Mouse (Mus musculus) megakaryocyte progenitor cell, adult 5-6 weeks (primary cell): ENCODE results near the gene Arl15. TPM values are rescaled to one million over a fixed set of nuclear protein-coding genes. Genes with fewer than 3 reads are reported as not detected.

ENCODE experiments used
- ATAC-seq: replicated peaks from 2 replicates; pipeline ENCODE4 v1.8.0; 2016; ENCODE audit warnings: mild to moderate bottlenecking, moderate TSS enrichment, inconsistent platforms; ENCODE audit not compliant: poor library complexity
- total RNA-seq, 2 experiments: library from RNA; stranded (forward) in 1 of 2; stranded (reverse) in 1 of 2; fragments of 157-497, 149-512 nt in 1 of 2; fragments of 200-1000 nt in 1 of 2; gene quantifications; 2 replicates each; pipeline versions ENCODE4 v1.2.3 to v1.2.4; 2015 to 2017

The Arl15 gene
- total RNA-seq, 2 experiments from 2014 or later: 14.9 to 17.5 TPM

DNA sequence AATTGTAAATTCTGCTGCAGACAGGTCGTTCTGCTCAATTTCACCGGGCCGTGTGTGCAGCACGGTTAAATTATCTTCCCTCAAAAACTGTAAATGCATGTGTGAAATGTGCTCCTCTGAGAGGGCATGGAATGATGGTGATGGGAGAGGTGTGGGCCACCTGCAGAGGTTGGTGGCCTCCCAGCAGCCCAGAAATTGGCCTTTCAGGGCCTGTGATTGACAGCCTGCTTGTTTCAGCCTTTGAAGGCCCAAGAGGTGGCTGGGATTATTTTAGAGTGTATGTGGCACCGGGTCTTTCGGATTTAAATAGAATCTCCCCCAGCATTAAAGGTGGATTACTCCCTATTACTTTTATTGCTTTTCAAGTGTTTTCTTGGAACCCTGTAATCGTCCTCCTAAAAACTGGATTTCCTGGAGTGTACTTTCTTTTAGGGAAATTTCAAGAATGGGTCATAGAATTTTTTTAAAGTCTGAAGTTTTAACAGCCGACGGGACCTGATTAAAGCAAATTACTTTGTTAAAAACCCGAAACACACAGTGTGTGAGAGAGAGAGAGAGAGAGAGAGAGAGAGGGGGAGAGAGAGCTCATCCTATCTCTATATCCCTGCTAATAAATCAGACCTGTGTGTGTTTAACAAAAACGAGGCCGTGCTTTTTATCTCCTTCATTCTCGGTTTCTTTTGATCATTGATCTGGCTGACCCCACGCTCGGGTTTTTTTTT, 186.6 kb downstream of the Arl15 start:
- ATAC-seq: no peak

DNA sequence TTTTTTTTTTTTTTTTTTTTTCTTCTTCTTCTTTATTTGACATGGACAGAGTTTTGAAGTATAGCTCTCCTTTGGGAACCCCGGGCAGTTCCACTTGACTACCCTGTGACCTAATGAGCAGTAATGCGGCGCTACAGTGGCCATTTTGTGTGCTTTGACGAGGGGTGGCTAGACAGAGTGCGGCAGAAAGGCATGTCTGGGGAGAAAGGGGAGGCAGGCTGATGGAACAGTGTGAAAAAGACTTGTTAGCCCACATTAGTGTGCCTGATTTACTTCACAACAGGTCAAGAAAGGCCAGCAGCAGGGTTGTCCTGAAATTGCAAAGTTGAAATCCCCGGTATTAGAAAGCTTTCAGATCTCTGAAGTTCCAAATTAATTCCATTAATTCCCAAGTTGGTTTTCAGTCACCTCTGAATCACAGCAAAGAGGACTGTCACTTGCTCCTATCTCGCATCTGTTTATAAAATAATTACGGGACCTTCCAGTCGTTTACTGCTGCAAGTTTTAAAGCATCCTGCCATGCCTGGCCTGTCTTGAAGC, 187.2 kb downstream of the Arl15 start:
- no peak for ATAC-seq

DNA sequence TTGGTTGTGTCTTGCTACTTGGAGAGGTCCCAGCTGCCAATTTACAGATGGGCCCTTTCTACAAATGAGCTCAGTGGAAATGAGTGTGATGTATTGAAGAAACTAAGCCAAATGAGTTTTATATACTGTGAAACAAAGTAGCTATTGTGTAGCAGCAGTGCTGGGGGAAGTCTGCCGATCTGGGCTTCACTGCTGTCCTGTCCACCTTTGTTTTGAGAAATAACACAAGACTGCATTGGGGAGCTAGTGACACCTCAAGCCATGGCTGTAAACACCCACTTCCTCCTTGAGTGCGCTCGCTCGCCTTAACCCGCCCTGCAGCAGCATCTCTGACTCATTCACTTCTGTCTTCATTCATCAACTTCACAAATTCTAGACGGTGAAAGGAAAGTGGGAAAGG, 189.3 kb downstream of the Arl15 start:
- ATAC-seq: 0 out of 2 replicates have a peak, but pooled peaks have one; percentile 11

GRCm38 (mm10) chr13:113984491-113984890, 190.2 kb downstream of the Arl15 start:
- ATAC-seq: no peak

DNA sequence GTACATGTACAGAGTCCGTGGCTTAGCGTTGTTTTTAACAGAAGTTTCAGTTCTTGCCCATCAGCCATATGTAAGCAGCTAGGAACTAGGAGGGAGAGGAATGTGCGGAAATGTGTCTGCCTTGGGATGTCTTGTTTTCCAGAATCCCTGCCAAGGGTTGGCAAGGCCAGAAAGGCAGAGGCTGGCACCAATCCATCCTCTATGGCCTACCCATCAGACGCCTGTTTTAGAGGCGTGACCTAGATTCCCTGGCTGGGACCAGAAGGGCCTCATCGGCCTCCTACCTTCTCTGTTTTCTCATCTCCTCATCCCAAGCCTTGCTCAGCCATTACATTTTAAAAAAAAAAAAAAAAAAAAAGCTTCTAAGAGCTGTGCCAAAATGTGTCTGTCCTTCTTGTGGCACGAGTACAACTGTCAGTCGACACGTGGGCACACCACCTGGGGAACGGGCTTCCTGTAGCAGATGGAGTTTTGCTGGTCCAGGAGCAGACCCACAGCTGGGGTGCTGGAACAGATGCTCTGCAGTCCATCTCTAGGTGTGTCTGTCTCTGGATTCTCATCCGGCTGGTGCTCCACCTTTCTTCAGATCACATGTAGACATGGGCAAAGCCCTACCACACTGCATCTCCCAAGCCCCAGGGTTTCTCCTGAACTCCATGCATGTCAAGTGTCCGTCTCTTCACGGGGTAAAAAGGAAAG, 192.7 kb downstream of the Arl15 start:
- no peak for ATAC-seq

DNA sequence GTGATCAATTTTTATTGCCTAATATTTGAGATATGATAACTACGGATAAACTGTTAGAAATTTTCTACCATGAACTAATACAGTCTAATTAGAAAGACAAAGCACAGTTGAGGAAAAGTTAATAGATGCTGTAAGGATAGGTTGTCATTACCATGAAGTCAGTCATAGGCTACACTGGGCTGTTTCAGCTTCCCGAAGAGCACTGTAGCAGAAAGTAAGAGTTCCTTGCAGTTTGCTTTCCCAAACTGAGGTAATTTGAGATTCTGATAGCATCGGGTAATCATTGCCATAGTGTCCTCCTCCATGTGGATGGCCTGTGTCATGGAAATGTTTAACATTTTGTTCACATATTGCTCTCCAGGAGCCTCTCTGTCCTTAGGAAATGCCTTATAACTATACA, 195.9 kb downstream of the Arl15 start:
- ATAC-seq: no peak

DNA sequence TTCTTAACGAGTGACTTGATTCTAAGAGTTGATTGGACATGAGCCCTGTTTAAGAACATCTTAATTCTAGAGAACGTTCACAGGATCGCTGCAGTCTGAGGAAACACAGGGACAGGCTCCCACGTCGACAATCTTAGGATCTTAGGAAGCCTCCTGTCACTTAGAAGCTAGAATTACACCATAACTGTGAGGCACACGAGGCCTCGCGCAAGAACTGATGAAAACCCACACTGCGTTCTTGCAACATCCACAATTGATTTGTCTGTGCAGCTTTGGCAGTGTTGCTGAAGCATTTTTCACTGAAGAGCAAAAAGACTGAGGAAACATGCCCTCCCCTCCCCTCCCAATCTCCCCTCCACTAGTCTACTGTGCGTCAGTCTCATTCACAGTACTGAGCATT, 196.4 kb downstream of the Arl15 start:
- ATAC-seq: peak; percentile 73

DNA sequence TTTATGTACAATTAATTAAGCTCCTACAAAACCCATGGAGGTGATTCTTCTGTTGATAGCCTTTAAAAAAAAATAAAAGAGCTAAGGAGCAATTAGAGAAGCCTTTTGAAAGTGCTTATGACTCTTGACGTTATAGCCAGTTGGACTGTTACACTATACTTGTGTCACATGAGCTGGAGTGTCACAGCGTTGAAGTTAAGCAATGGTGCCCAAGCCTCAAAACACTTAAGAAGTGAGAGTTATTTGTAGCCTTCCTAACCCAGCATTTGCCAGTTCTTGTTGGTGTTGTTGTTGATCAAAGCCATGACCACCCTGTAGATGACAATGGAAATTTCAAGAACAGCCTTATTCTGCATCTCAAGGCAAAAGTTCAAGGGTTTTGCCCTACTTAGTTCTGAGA, 198.8 kb downstream of the Arl15 start:
- peak; percentile 65 for ATAC-seq

DNA sequence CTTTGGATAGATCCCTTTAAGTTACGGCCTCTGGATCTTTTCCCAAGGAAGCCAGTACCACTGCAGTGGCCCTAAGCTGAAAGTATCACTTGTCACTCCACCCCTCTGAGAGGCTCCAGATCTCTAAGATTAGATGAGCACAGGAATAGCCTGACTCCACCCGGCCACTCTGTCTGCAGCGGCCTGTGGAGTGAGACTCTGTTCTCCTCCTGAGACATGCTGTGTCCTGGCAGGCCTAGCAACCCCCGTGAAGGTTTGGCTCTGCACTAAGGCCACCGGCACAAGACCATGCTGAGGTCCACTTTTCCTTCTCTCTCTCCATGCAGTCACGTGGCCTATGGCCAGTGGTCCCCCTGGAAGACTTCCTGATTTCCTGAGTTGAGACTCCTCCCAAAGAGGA, 200.3 kb downstream of the Arl15 start:
- ATAC-seq: no peak

DNA sequence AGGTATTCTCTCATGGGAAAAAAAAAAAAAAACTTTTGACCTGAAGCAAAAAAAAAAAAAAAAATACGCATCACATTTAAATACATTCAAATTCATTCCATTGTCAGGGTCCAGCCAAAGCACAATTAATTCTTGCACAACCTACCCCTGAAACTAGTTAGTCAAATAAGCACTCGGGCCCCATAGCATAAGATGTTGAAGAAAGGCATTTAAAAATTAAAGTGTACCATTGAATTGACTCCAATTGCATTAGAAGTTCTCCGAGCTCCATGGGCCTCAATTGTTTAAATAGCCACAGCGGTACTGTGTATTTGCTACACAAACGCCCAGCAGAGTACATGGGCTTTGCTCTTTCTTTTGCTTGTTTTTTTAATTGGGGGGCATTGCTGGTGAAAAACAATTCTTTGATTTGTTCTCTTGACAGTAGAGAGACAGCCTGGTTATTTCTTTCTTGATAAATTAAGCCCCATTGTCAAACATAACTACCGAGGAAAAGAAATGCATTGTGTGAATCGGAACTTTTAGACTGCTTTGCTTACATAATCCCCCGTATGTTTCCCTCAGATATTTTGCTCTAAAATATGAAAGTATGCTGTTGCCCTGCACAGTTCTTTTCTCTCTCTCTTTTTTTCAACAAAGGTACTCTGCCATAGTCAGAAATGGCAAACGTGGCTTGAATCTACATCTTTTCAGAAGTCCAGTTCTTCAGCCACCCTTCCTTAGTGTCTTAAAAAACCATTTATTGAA, 201.4 kb downstream of the Arl15 start:
- ATAC-seq: no peak

DNA sequence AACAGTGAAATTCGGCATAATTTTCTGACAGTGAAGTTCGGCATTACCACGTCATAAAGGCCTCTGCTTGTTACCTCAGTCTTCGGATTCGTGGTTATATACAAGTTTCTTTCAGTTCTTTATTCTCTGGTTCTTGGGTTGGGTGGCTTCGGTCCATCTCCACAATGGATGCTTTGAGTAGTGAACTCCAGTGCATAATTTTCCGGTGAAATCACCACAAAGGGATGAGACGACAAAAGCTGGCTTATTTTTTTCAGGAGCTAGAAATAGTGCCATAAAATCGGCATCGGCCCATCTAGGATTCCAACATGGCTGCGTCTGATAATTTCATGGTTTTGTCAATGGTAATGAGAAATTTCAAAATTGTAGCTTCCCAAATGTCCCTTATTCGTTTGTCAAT, 204.5 kb downstream of the Arl15 start:
- no peak for ATAC-seq

DNA sequence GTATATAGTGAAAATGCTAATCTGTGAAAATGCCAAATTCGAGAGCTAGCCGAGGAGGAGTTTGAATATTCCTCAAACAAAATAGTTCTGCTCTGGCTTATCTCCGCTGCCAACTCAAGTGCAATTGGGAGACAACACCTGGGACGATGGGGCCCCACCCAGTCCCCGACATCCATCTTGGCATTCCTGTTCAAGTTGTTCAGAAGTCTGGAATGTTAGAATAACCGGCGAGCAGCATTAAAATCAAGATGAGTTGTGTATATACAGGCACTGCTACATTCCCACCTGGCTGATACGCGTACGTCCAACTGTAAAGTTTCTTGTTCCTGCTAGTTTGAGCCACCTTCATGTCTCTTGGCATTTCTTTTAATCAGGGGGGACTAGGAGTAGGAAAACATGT, 209.2 kb downstream of the Arl15 start:
- ATAC-seq: no peak

GRCm38 (mm10) chr13:114004191-114004590, 209.9 kb downstream of the Arl15 start:
- ATAC-seq: no peak

DNA sequence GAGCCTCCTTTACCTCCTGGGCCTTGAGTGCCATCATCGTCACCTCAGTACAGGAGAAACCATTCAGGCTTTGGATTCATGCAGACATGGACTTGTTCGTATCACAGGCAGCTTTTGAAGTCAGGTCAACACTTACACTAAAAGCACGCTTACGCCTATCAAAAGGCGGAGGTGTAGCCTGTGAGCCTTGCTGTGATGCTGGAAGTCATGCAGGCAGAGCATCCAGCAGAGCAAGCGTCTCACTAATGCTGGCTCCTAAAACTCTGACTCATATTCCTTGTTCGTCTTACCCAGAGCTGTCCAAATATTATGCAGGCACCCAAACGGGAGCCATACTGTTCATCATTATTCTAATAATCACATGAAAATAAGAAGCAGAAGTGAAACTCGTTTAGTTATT, 215.5 kb downstream of the Arl15 start:
- no peak for ATAC-seq

- no peak for ATAC-seq
These were observed 216.2 kb downstream of the Arl15 start for GRCm38 (mm10) chr13:114010521-114010920.

DNA sequence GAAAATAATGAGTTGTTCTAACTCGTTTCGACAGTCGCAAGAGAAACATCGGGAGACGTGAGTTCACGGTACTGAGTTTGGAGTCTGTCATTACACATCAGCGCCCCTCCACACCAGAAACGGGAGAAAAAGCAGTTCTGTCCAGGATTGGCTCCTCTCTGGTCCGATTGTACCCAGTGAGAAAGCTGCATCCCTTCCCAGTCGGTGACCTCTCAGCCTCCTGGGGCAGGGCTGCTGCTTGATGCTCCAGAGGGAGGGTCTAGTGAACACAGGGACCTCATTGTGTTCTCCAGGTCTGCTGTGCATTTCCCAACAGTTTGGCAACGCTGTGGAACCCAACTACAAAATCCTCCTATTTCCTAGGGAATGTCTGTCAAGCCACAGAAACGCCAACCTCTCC, 216.7 kb downstream of the Arl15 start:
- ATAC-seq: no peak

DNA sequence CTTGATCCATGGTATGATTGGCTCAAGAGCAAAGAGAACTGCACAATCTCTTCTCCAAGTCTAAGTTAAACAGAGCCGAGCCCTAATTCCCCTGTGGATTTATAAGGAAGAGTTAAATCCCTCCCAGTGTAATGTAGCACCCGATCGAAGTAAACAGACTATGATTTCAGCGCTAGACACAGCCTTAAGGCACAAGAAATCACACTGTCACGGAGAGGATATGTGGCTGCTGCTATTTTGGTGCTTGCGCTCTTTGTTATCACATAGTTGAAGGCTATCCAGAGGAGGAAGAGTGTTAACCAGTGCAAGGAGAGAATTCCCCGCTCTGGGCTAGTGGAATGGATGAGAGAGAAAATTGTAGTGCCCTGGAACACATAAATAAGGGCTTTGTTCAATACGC, 223.6 kb downstream of the Arl15 start:
- no peak for ATAC-seq

DNA sequence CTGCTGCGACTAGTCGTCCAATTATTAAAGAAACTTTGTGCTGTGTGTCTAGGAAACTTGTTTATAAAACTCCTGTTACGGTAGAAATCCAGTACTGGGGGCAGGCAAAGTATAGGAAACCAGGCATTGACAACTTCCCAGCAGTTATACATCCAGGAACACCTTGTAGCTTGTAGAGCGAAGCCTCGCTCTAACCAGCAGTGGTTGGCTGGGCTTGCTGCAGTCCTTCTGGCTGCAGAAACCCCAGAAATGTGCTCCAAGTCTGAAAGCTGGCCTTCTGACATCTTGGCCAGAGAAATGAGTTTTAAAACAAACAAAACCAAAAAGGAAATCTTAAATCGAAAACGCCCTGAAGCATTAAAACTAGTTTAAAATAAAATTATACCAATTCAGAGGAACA, 229.2 kb downstream of the Arl15 start:
- ATAC-seq: no peak

- ATAC-seq: no peak
These were observed 232.0 kb downstream of the Arl15 start for GRCm38 (mm10) chr13:114026306-114026705.

DNA sequence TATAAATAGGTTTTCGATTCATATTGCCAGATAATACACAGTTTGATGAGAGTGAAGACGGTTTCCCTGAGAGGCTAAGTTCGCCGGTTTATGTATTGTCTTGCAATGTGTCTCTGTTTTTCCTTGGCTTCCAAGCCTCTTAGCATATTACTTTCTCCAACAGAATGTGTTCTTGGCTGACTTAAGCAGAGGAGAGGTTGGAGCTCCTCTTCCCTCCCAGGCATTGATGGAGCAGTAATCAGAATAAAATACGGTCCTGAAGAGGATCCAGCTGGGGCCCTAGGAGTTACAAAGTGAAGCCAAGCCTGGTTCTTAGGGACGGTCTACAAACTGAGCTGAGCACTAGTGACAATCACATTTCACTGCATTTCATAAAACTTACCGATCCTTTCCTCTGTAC, 232.4 kb downstream of the Arl15 start:
- ATAC-seq: no peak

- ATAC-seq: no peak
These were observed 253.8 kb downstream of the Arl15 start for GRCm38 (mm10) chr13:114048071-114048470.

GRCm38 (mm10) chr13:114048688-114049087, 254.4 kb downstream of the Arl15 start:
- no peak for ATAC-seq
